Mouse (Mus musculus) heart, embryonic 14.5 days (tissue): ENCODE results near the gene Pkp1. TPM values are rescaled to one million over a fixed set of nuclear protein-coding genes. Genes with fewer than 3 reads are reported as not detected.

ENCODE experiments used
- ATAC-seq: fragments of 200-750 bp; cut with Nextera tagmentation; 2 replicates; pipeline ENCODE4 v1.8.0; 2017; ENCODE audit warnings: low read depth, moderate TSS enrichment; ENCODE audit not compliant: insufficient number of reproducible peaks, insufficient read depth, low FRiP score
- H3K27ac ChIP-seq, 2 experiments: fragments of 200-500 bp in 1 of 2; fragments of 300-500 bp in 1 of 2; sonication (generic) in 1 of 2; replicated peaks in 1 of 2; 2 replicates each; pipeline ENCODE4 v1.5.1; 2012 to 2014; ENCODE audit warnings: low read depth in 2 of 2, low read length in 2 of 2, control low read depth in 1 of 2, mild to moderate bottlenecking in 1 of 2, mixed read lengths in 1 of 2; ENCODE audit not compliant: control insufficient read depth in 1 of 2, insufficient read depth in 1 of 2
- H3K27me3 ChIP-seq: fragments of 300-500 bp; sonication (generic); 2 replicates; pipeline ENCODE4 v1.6.1; 2014; ENCODE audit warnings: mild to moderate bottlenecking, low read length, control low read depth; ENCODE audit not compliant: control insufficient read depth, insufficient read depth
- H3K36me3 ChIP-seq: fragments of 300-500 bp; sonication (generic); 2 replicates; pipeline ENCODE4 v1.6.1; 2014; ENCODE audit warnings: mild to moderate bottlenecking, control low read depth, low read length, mixed read lengths; ENCODE audit not compliant: control insufficient read depth, insufficient read depth
- H3K4me1 ChIP-seq, 2 experiments: fragments of 200-500 bp in 1 of 2; fragments of 300-500 bp in 1 of 2; sonication (generic) in 1 of 2; 2 replicates each; pipeline ENCODE4 v1.6.1; 2012 to 2014; ENCODE audit warnings: low read length in 2 of 2, control low read depth in 1 of 2, mixed read lengths in 1 of 2; ENCODE audit not compliant: control insufficient read depth in 2 of 2, insufficient read depth in 2 of 2
- H3K4me2 ChIP-seq: fragments of 300-500 bp; sonication (generic); 2 replicates; pipeline ENCODE4 v1.6.1; 2014; ENCODE audit warnings: mild to moderate bottlenecking, low read length
- H3K4me3 ChIP-seq, 2 experiments: fragments of 200-500 bp in 1 of 2; fragments of 300-500 bp in 1 of 2; sonication (generic) in 1 of 2; 2 replicates each; pipeline ENCODE4 v1.5.1; 2012 to 2014; ENCODE audit warnings: low read length in 2 of 2, mild to moderate bottlenecking in 2 of 2, control low read depth in 1 of 2, low read depth in 1 of 2, moderate library complexity in 1 of 2; ENCODE audit not compliant: control insufficient read depth in 1 of 2, insufficient read depth in 1 of 2
- H3K9ac ChIP-seq: fragments of 300-500 bp; sonication (generic); 2 replicates; pipeline ENCODE4 v1.6.1; 2014; ENCODE audit warnings: mild to moderate bottlenecking, low read length
- H3K9me3 ChIP-seq: fragments of 300-500 bp; sonication (generic); 2 replicates; pipeline ENCODE4 v1.6.1; 2016; ENCODE audit warnings: low read length, control low read depth; ENCODE audit not compliant: control insufficient read depth
- WGBS: fragments of 180-500 bp; shearing (Covaris S2); extraction: QIAGEN DNeasy Blood & Tissue Kit; methylation state at CpG from one replicate; pipeline ENCODE4 v1.1.7; 2014; 5-methylcytosine and 5-hydroxymethylcytosine counted together
- polyA plus RNA-seq: library from polyadenylated mRNA; unstranded; fragments of >200 nt; fragmentation: Nextera tagmentation; extraction: Ambion mirVana; gene quantifications from 2 replicates; pipeline ENCODE4 v1.2.1, GENCODE M21; 2014

Gene Pkp1
- polyA plus RNA-seq, 1 experiment from 2014 or later, result 0.08 TPM

DNA sequence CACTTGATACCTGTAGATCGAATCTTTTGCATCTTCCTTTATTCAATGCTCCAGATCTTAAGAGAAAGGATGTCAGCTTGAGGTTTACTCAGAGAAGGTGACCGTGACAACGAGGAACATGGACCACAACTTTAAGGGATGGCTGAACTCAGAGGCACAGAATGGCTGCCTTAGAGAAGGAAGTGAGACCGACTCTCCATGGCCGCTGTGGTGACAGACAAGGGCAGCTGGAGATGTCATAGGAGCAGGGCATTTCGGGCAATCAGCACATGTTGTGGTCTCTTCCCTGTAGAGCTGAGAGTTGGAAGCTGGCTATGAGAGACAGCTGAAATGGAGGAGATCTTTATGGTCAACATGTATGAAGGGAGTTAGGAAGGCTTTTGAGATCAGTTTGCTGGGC lies 54.2 kb downstream of the Pkp1 start:
- H3K27ac ChIP-seq, result no peak overlapping the region
- no peak overlapping the region for H3K9ac ChIP-seq
- WGBS, result 77% methylated on average over 6 of the region's 6 CpGs
- H3K36me3 ChIP-seq, result no peaks in the 10 kb centered on the region
- peaks cover 4% of the 10 kb centered on the region; the same call in 1 of the 2 replicates for H3K27me3 ChIP-seq
- no peak for ATAC-seq
- H3K4me2 ChIP-seq, result no peak overlapping the region
- no peaks in the 10 kb centered on the region for H3K9me3 ChIP-seq
- no peak overlapping the region for H3K4me3 ChIP-seq
- peaks cover 25 to 30% of the 10 kb centered on the region in 2 experiments for H3K4me1 ChIP-seq

GRCm38 (mm10) chr1:135863786-135864335 lies 55.1 kb downstream of the Pkp1 start:
- no peak overlapping the region for H3K4me2 ChIP-seq
- peaks cover 25 to 30% of the 10 kb centered on the region in 2 experiments for H3K4me1 ChIP-seq
- H3K9me3 ChIP-seq, result no peaks in the 10 kb centered on the region
- no peak overlapping the region for H3K4me3 ChIP-seq
- no peaks in the 10 kb centered on the region for H3K36me3 ChIP-seq
- WGBS, result 63% methylated on average over 9 of the region's 9 CpGs
- H3K27ac ChIP-seq, result no peak overlapping the region
- H3K9ac ChIP-seq, result no peak overlapping the region
- peaks cover 4% of the 10 kb centered on the region; the same call in 1 of the 2 replicates for H3K27me3 ChIP-seq
- no peak for ATAC-seq

- Histone ChIP-seq H3K9ac (no peak overlapping the region), H3K4me3 (no peak overlapping the region), H3K27ac (peak overlapping the region; percentile 72 to 75), H3K4me1 (peaks cover 25 to 30% of the 10 kb centered on the region in 2 experiments), H3K36me3 (no peaks in the 10 kb centered on the region), H3K27me3 (peaks cover 4% of the 10 kb centered on the region; the same call in 1 of the 2 replicates), H3K9me3 (no peaks in the 10 kb centered on the region), H3K4me2 (peak overlapping the region; percentile 7; the same call in 1 of the 2 replicates)
- no peak for ATAC-seq
- 66% methylated on average over 5 of the region's 5 CpGs for WGBS
Measured at GRCm38 (mm10) chr1:135862561-135862960, 56.4 kb downstream of the Pkp1 start.

GRCm38 (mm10) chr1:135861980-135862552 lies 56.9 kb downstream of the Pkp1 start:
- Histone ChIP-seq H3K36me3 (no peaks in the 10 kb centered on the region), H3K9me3 (no peaks in the 10 kb centered on the region), H3K27me3 (peaks cover 4% of the 10 kb centered on the region; the same call in 1 of the 2 replicates), H3K27ac (peak overlapping the region; percentile 72 to 75), H3K4me3 (no peak overlapping the region), H3K4me1 (peaks cover 25 to 30% of the 10 kb centered on the region in 2 experiments), H3K4me2 (peak overlapping the region; percentile 7), H3K9ac (no peak overlapping the region)
- 26% methylated on average over 9 of the region's 9 CpGs for WGBS
- ATAC-seq, result peak; percentile 64

- WGBS, result 80% methylated on average over 5 of the region's 5 CpGs
- Histone ChIP-seq H3K36me3 (no peaks in the 10 kb centered on the region), H3K27me3 (peaks cover 2% of the 10 kb centered on the region; the same call in 1 of the 2 replicates), H3K4me3 (no peak overlapping the region), H3K9ac (no peak overlapping the region), H3K9me3 (no peaks in the 10 kb centered on the region), H3K27ac (peak overlapping the region; percentile 72 to 75; a peak in 3 of 4 replicates), H3K4me1 (peaks cover 25 to 30% of the 10 kb centered on the region in 2 experiments), H3K4me2 (no peak overlapping the region)
- no peak for ATAC-seq
Measured at GRCm38 (mm10) chr1:135861091-135861490, 57.9 kb downstream of the Pkp1 start.

GRCm38 (mm10) chr1:135858533-135858932 lies 60.5 kb downstream of the Pkp1 start:
- no peak overlapping the region for H3K4me2 ChIP-seq
- 0 out of 2 replicates have a peak, but pooled peaks cover 2% of the 10 kb centered on the region for H3K36me3 ChIP-seq
- H3K4me3 ChIP-seq, result no peak overlapping the region
- no peaks in the 10 kb centered on the region for H3K9me3 ChIP-seq
- WGBS, result 90% methylated on average over 7 of the region's 7 CpGs
- H3K27me3 ChIP-seq, result no peaks in the 10 kb centered on the region
- no peak for ATAC-seq
- H3K4me1 ChIP-seq, result peaks cover 25 to 26% of the 10 kb centered on the region in 2 experiments
- H3K9ac ChIP-seq, result no peak overlapping the region
- no peak overlapping the region for H3K27ac ChIP-seq

- 50% methylated on average over 11 of the region's 11 CpGs for WGBS
- H3K36me3 ChIP-seq, result peaks cover 14% of the 10 kb centered on the region
- H3K27ac ChIP-seq, result no peak overlapping the region
- no peak for ATAC-seq
- H3K4me1 ChIP-seq, result peaks cover 19 to 24% of the 10 kb centered on the region in 2 experiments
- H3K27me3 ChIP-seq, result no peaks in the 10 kb centered on the region
- no peaks in the 10 kb centered on the region for H3K9me3 ChIP-seq
- H3K4me3 ChIP-seq, result no peak overlapping the region
- H3K4me2 ChIP-seq, result no peak overlapping the region
- no peak overlapping the region for H3K9ac ChIP-seq
Measured at GRCm38 (mm10) chr1:135857137-135857775, 61.8 kb downstream of the Pkp1 start.
